Mouse (Mus musculus) olfactory bulb, adult 2 months (tissue): ENCODE results near the gene Asb8.

ENCODE experiments used
- CTCF ChIP-seq: fragments of 200-500 bp; IDR thresholded peaks from 2 replicates; pipeline ENCODE4 v1.5.1; 2012; ENCODE audit warnings: low read depth, mild to moderate bottlenecking, low read length, moderate library complexity; ENCODE audit not compliant: insufficient read depth
- POLR2A ChIP-seq: fragments of 200-500 bp; IDR thresholded peaks from 2 replicates; pipeline ENCODE4 v1.6.1; 2012; ENCODE audit warnings: mild to moderate bottlenecking, low read depth, low read length, moderate library complexity; ENCODE audit not compliant: insufficient read depth

DNA sequence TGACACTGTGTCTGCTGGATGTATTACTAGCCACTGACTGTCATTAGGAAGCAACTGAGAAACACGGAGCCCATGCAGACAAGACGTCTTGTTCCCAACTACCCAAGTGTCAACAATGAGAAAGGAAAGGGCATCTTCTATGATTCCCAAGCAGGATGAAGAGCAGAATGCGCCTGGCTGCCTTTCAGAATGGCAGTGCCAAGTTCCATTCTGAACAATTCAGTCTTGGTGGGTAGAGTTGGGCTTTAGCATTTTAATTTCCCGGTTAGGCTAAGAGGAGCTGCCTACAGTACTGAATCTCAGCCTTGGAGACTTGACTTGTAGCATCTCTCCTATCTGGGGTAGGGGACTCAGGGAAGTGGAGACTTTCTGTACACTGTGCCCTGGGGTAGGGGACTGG is 31.4 kb downstream of the Asb8 start:
- TF ChIP-seq CTCF (no peak), POLR2A (no peak)
